Mouse (Mus musculus) ES-Bruce4 (cell line): ENCODE measurements around the gene Pgpep1l.

Source experiments
- CTCF ChIP-seq: IDR thresholded peaks from one replicate; pipeline ENCODE4 v1.8.1; 2011; ENCODE audit warnings: low read depth, low read length
- EP300 ChIP-seq: IDR thresholded peaks from 2 replicates; pipeline ENCODE4 v1.6.1; 2011; ENCODE audit warnings: low read depth, low read length; ENCODE audit not compliant: insufficient read depth

DNA sequence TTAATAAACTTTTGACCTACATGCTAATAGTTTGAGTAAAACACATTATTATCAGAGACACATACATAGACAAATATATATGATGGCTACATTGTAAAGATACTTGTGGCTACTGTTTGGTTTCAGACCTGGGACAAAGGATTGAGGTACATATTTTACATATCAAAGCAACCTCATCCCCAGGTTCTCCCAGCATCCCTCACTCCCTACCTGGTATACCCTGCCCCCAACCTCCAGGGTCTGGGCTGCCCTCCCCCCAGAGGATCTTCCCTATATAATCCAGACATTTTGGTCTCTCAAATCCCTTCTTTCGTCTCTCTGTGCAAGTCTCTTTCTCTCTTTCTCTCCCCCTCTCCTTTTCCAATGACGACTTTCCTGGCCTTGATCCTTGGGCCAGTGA is 10.2 kb upstream of the Pgpep1l start:
- TF ChIP-seq EP300 = peak; percentile 74; the same call in 1 of the 2 replicates
- no peak for TF ChIP-seq CTCF
